Mouse (Mus musculus) hindbrain, embryonic 13.5 days (tissue): ENCODE data around the gene Bcat2. TPM values are rescaled to one million over a fixed set of nuclear protein-coding genes. Genes with fewer than 3 reads are reported as not detected.
A peak's percentile ranks its signal among the peaks of the same experiment; 100 is the strongest.

Source experiments
- ATAC-seq: fragments of 200-750 bp; cut with Nextera tagmentation; 2 replicates; pipeline ENCODE4 v1.8.0; 2017; ENCODE audit warnings: moderate TSS enrichment; ENCODE audit not compliant: low FRiP score
- H3K27ac ChIP-seq: fragments of 300-500 bp; sonication (generic); 2 replicates; pipeline ENCODE4 v1.5.1; 2015; ENCODE audit warnings: inconsistent platforms, mild to moderate bottlenecking, moderate library complexity
- H3K27me3 ChIP-seq: fragments of 300-500 bp; sonication (generic); 2 replicates; pipeline ENCODE4 v1.6.1; 2015; ENCODE audit warnings: mild to moderate bottlenecking, inconsistent platforms
- H3K36me3 ChIP-seq: fragments of 300-500 bp; sonication (generic); 2 replicates; pipeline ENCODE4 v1.6.1; 2015; ENCODE audit warnings: mild to moderate bottlenecking, inconsistent platforms
- H3K4me1 ChIP-seq: fragments of 300-500 bp; sonication (generic); replicated peaks from 2 replicates; pipeline ENCODE4 v1.6.1; 2015; ENCODE audit warnings: inconsistent platforms
- H3K4me2 ChIP-seq: fragments of 300-500 bp; sonication (generic); 2 replicates; pipeline ENCODE4 v1.6.1; 2015; ENCODE audit warnings: inconsistent platforms, mild to moderate bottlenecking, moderate library complexity
- H3K4me3 ChIP-seq: fragments of 300-500 bp; sonication (generic); 2 replicates; pipeline ENCODE4 v1.5.1; 2015; ENCODE audit warnings: mild to moderate bottlenecking, inconsistent platforms
- H3K9ac ChIP-seq: fragments of 300-500 bp; sonication (generic); 2 replicates; pipeline ENCODE4 v1.6.1; 2015; ENCODE audit warnings: mild to moderate bottlenecking, inconsistent platforms
- H3K9me3 ChIP-seq: fragments of 300-500 bp; sonication (generic); 2 replicates; pipeline ENCODE4 v1.6.1; 2016; ENCODE audit warnings: inconsistent platforms
- WGBS: fragments of 180-500 bp; shearing (Covaris S2); methylation state at CpG from one replicate; pipeline ENCODE4 v1.1.7; 2015; 5-methylcytosine and 5-hydroxymethylcytosine counted together
- polyA plus RNA-seq: library from polyadenylated mRNA; unstranded; fragments of >200 nt; fragmentation: Nextera tagmentation; extraction: Ambion mirVana; gene quantifications from 2 replicates; pipeline ENCODE4 v1.2.1, GENCODE M21; 2015

The Bcat2 gene
- polyA plus RNA-seq, 1 experiment from 2014 or later, result 19.8 TPM

DNA sequence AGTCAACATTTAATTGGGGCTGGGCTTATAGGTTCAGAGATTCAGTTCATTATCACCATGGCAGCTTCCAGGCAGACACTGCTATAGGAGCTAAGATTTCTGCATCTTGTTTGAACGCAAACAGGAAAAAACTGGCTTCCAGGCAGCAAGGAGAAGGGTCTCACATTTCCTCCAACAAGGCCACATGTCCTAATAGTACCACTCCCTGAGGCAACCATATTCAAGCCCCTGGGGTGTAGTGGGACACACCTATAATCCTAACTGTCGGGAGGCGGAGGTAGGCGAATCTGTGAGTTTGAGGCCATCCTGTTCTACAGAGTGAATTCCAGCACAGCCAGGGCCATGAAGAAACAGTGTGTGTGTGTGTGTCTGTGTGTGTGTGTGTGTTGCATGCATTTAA lies 25.2 kb downstream of the Bcat2 start:
- Histone ChIP-seq H3K4me3 (no peak overlapping the region), H3K4me2 (no peak overlapping the region), H3K36me3 (no peaks in the 10 kb centered on the region), H3K27ac (no peak overlapping the region), H3K9ac (no peak overlapping the region), H3K4me1 (0 out of 2 replicates have a peak, but pooled peaks cover 3% of the 10 kb centered on the region), H3K9me3 (no peaks in the 10 kb centered on the region), H3K27me3 (no peaks in the 10 kb centered on the region)
- WGBS, result 83% methylated on average over 4 of the region's 4 CpGs
- no peak for ATAC-seq

DNA sequence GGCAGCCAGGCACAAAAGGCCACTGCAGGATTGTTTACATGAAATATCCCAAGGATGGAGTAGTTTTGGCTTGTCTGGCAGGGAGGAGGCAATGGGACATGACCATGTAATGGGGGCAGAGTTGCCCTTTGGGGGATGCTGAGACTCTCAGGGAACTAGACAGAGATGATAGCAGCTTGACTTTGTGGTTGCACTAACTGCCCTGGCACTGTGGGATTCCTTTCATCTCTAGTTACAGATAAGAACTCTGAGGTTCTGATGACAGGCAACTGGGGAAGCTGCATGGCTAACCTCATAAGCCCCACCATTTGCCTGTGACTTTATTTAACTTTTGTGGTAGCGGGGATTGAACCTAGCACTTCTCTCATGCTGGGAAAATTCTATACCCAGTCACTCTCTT lies 26.2 kb downstream of the Bcat2 start:
- H3K27ac ChIP-seq, result no peak overlapping the region
- no peak overlapping the region for H3K4me3 ChIP-seq
- WGBS, result 71% methylated on average over 1 of the region's 1 CpGs
- H3K4me2 ChIP-seq, result no peak overlapping the region
- H3K27me3 ChIP-seq, result no peaks in the 10 kb centered on the region
- ATAC-seq, result no peak
- no peaks in the 10 kb centered on the region for H3K36me3 ChIP-seq
- H3K9ac ChIP-seq, result no peak overlapping the region
- H3K9me3 ChIP-seq, result no peaks in the 10 kb centered on the region
- 0 out of 2 replicates have a peak, but pooled peaks cover 3% of the 10 kb centered on the region for H3K4me1 ChIP-seq

DNA sequence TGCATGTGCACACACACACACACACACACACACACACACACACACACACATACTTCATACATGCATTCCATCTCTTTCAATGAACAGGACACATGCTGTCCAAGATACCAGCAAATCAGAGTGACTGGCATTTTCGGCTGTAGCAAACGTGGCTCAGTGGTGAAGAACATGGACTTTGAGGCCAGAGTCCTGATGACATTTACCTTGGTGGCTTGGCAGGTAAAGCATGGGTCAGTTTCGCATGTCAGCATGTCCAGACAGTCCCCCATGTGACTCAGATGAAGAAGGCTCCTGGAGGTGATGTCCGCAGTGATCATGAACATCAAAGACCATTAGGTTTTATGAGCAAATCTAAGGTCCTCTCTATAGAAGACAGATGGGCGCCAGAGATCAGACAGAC lies 27.1 kb downstream of the Bcat2 start:
- H3K27me3 ChIP-seq, result no peaks in the 10 kb centered on the region
- H3K9me3 ChIP-seq, result no peaks in the 10 kb centered on the region
- no peaks in the 10 kb centered on the region for H3K36me3 ChIP-seq
- ATAC-seq, result no peak
- 0 out of 2 replicates have a peak, but pooled peaks cover 3% of the 10 kb centered on the region for H3K4me1 ChIP-seq
- H3K9ac ChIP-seq, result no peak overlapping the region
- no peak overlapping the region for H3K4me2 ChIP-seq
- no peak overlapping the region for H3K4me3 ChIP-seq
- 86% methylated on average over 5 of the region's 5 CpGs for WGBS
- H3K27ac ChIP-seq, result no peak overlapping the region

DNA sequence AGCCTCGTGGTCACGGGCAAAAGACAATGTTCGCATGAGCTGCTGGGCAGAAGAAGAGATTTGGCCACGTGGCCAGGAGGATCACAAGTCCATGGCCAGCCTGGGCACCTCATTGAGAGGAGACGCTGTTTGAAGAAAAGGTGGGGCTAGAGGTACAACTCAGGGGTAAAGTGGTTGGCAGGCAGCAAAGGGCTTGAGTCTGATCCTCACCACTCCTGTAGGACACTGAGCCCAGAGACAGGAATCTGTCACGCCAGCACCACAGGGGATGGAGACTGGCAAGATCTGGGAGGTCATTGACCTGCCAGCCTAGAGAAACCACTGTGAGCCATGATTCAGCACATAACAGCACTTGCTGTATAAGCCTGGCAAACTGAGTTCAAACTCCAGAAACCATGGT lies 27.6 kb downstream of the Bcat2 start:
- Histone ChIP-seq H3K9me3 (no peaks in the 10 kb centered on the region), H3K4me3 (no peak overlapping the region), H3K36me3 (no peaks in the 10 kb centered on the region), H3K27ac (no peak overlapping the region), H3K4me1 (0 out of 2 replicates have a peak, but pooled peaks cover 3% of the 10 kb centered on the region), H3K4me2 (no peak overlapping the region), H3K9ac (no peak overlapping the region), H3K27me3 (no peaks in the 10 kb centered on the region)
- no peak for ATAC-seq
- WGBS, result 92% methylated on average over 6 of the region's 6 CpGs

DNA sequence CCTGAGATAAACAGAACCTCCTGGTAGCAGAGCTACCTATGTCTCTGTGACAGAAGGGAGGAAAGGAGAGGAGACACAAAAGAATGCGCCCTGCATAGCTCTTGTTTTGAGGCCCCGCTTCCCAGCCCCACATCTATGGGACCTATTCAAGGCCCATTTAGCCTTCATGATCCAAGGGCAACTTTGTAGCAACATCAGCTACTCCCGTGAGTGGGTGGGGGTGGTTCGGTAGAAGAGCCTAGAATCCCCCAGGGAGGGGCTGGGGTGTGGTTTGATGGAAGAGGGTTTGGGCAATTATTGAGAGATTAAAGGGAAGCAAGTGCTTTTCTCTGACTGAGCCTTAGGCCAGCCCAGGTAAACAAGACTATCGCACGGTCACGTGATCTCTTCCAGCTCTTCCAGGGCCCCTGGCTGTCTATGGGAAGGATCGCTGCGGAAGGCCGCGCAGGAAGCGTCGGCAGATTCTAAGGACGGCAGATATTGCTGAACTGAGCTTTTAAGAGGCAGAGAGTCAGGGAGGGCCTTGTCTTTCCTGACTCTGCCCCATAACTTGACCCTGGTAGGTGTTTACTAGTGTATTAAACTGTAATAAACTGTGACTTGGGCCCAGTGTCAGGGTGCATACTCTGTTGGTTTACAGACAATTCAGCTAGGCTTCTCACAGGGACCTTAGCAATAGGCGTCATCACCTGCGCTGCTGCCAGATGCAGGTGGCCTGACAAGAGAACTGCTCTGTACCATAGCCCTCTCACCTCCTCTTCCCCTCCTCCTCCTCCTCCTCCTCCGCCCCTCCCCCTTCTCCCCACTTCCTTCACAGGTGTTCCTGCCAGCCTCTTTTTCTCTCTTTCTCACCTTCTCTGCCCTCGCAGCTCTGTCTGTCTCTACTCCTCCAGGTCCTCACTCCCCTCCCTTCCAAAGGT lies 29.3 kb downstream of the Bcat2 start:
- H3K9ac ChIP-seq, result no peak overlapping the region
- ATAC-seq, result no peak
- no peaks in the 10 kb centered on the region for H3K36me3 ChIP-seq
- no peak overlapping the region for H3K4me2 ChIP-seq
- H3K27ac ChIP-seq, result no peak overlapping the region
- WGBS, result 58% methylated on average over 18 of the region's 18 CpGs
- H3K4me3 ChIP-seq, result no peak overlapping the region
- no peaks in the 10 kb centered on the region for H3K27me3 ChIP-seq
- H3K4me1 ChIP-seq, result 0 out of 2 replicates have a peak, but pooled peaks cover 3% of the 10 kb centered on the region
- no peaks in the 10 kb centered on the region for H3K9me3 ChIP-seq

DNA sequence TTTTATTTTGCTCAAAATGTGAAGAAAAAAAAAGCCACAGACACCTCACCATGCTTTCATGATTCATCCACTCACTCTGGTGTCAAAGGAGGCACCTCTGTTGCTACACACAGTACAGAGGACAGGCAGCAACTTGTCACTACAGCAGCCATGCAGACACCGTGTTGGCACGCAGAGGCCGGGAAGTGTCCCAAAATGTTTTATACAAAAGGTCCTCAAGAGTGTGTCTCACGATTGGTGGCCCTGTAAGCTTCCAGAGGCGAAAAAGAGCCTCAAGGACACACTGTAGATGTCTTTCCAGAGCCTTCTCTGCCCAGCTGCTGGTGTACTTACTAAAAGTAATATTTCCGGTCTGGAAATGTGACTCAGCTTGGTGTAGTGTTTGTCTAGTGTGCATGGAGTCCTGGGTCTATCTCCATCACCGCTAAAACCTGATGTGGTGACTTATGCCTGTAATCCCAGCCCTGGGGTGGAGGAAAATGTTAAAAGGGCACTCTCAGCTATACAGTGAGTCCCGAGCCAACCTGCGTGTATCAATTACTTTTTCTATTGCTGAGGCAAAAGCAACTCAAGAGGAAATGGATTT lies 35.8 kb downstream of the Bcat2 start:
- H3K36me3 ChIP-seq, result no peaks in the 10 kb centered on the region
- H3K4me2 ChIP-seq, result no peak overlapping the region
- no peak overlapping the region for H3K9ac ChIP-seq
- 84% methylated on average over 9 of the region's 9 CpGs for WGBS
- no peak overlapping the region for H3K27ac ChIP-seq
- H3K27me3 ChIP-seq, result no peaks in the 10 kb centered on the region
- H3K4me3 ChIP-seq, result no peak overlapping the region
- no peaks in the 10 kb centered on the region for H3K9me3 ChIP-seq
- ATAC-seq, result no peak
- no peaks in the 10 kb centered on the region for H3K4me1 ChIP-seq

DNA sequence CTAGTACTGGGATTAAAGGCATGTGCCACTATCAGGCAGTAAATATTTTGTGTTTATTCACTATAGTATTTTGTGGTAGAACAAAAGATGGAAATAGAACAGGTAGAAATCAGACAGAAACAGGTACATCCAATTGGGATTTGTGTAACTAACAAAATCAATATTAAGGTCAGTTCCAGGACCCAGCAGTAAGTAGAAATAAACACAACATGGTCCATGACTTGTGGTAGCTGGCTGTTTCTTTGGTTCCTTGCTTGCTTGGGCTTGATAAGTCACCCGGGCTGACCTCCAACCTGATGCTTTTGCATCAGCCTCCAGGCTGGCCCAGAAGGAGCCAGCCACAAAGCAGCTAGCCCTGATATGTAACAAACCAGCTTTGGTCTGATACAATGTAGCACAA lies 39.6 kb downstream of the Bcat2 start:
- 77% methylated on average over 1 of the region's 1 CpGs for WGBS
- Histone ChIP-seq H3K4me3 (no peak overlapping the region), H3K9ac (no peak overlapping the region), H3K4me2 (no peak overlapping the region), H3K27me3 (no peaks in the 10 kb centered on the region), H3K27ac (no peak overlapping the region), H3K36me3 (no peaks in the 10 kb centered on the region), H3K9me3 (no peaks in the 10 kb centered on the region), H3K4me1 (no peaks in the 10 kb centered on the region)
- ATAC-seq, result no peak

DNA sequence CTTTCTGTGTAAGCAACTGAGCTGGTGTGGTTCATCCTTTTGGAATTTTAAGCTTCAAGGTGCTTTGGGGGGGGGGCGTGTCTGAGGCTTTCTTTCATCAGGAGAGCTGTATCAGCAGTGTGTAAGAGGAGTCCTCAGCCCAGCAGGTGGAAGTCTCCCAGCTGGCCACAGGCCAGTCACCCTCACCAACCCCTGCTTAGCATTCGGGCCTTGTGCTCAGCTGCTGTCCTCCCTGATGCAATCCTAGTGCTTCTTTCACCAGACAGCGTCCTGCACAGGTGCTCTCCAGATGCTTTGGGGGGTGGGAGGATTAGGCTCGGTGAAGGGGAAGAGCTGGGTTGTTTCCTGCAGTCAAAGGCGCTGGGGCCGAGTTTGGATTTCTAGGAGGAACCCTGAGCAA lies 46.3 kb downstream of the Bcat2 start:
- WGBS, result 24% methylated on average over 6 of the region's 6 CpGs
- Histone ChIP-seq H3K9me3 (no peaks in the 10 kb centered on the region), H3K27me3 (peaks cover 51% of the 10 kb centered on the region), H3K9ac (no peak overlapping the region), H3K4me2 (no peak overlapping the region), H3K36me3 (no peaks in the 10 kb centered on the region), H3K4me3 (no peak overlapping the region), H3K27ac (no peak overlapping the region), H3K4me1 (peaks cover 10% of the 10 kb centered on the region)
- ATAC-seq, result no peak

DNA sequence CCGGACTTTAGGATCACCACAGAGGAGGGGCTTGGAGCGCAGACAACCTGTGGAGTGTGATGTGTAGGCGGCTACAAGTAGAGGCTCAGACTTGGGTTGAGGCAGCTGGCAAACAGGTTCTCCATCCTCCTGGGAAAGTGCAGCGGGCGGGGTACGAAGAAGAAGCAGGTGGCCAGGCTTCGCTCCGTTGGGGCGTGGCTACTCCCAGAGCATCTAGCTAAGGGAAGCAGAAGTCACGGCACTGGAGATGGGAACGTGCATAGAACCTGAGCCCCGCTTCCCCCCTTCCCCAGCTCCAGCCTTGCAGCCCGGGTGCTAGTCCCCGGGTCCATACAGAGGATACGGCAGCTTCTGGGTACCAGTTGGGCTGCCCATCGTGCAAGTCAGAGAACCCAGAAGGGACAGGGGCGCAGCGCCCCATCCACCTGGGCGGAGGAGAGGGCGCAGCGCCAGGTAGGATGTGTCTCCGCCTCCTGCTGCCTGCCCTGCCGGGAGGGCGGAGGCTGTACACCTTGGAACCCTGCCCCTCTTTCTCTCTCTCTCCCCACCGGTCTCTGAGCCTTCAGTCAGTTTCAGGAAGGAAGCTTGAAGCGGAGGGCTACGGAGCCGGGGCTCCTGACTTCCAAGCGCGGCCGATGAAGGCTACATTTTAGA lies 47.2 kb downstream of the Bcat2 start, which contains the start of gene Fut1:
Gene Fut1 (plus strand): TSS at position 248 of the 654 bp plus-strand sequence.
- no peak for ATAC-seq
- peaks cover 10% of the 10 kb centered on the region for H3K4me1 ChIP-seq
- H3K4me2 ChIP-seq, result peak within 1 kb of the TSS; percentile 22
- peaks cover 51% of the 10 kb centered on the region for H3K27me3 ChIP-seq
- WGBS, result 10% methylated on average over 31 of the region's 31 CpGs
- H3K9ac ChIP-seq, result peak within 1 kb of the TSS; percentile 46
- no peaks in the 10 kb centered on the region for H3K9me3 ChIP-seq
- peak within 1 kb of the TSS; percentile 19; the same call in 1 of the 2 replicates for H3K4me3 ChIP-seq
- no peak within 1 kb of the TSS for H3K27ac ChIP-seq
- no peaks in the 10 kb centered on the region for H3K36me3 ChIP-seq

DNA sequence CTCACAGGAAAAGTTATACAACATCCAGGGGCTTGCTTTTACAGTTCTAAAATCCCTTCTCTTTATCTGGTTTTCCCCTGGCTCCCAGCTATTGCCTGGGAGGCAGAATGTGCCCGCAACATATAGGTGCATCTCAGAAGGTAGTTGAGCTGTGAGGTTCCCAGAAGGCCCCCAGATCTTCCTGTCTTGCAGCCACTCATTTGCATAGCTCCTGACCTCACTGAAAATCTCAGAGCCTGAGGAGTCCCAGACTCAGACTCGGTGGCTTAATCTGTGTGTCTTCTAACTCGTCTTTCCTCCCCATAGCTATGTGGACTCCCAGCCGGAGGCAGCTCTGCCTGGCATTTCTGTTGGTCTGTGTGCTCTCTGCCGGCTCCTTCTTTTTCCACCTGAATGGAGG lies 48.4 kb downstream of the Bcat2 start:
- Histone ChIP-seq H3K27me3 (peaks cover 51% of the 10 kb centered on the region), H3K4me3 (no peak overlapping the region), H3K4me2 (no peak overlapping the region), H3K36me3 (no peaks in the 10 kb centered on the region), H3K9ac (no peak overlapping the region), H3K9me3 (no peaks in the 10 kb centered on the region), H3K27ac (no peak overlapping the region), H3K4me1 (peaks cover 10% of the 10 kb centered on the region)
- WGBS, result 85% methylated on average over 5 of the region's 5 CpGs
- ATAC-seq, result no peak

DNA sequence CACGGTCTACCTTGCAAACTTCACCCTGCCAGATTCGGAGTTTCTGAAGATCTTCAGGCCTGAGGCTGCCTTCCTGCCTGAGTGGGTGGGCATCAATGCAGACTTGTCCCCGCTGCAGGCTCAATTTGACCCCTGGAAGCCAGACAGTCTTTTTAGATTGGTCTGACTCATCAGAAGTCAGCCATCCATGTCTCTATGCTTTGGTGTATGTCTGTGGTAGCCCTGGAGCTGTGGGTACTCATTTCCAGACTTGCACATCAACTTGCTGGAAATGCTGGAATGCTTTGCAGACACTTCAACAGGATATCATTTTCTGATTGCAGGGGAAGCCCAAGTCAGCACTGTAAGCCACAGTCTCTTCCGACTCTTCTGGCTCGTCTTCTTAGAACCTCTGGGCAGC lies 49.6 kb downstream of the Bcat2 start:
- Histone ChIP-seq H3K4me2 (no peak overlapping the region), H3K27ac (no peak overlapping the region), H3K4me1 (peaks cover 10% of the 10 kb centered on the region), H3K27me3 (peaks cover 52% of the 10 kb centered on the region), H3K9ac (no peak overlapping the region), H3K4me3 (no peak overlapping the region), H3K9me3 (no peaks in the 10 kb centered on the region), H3K36me3 (no peaks in the 10 kb centered on the region)
- WGBS, result 93% methylated on average over 5 of the region's 5 CpGs
- ATAC-seq, result no peak

DNA sequence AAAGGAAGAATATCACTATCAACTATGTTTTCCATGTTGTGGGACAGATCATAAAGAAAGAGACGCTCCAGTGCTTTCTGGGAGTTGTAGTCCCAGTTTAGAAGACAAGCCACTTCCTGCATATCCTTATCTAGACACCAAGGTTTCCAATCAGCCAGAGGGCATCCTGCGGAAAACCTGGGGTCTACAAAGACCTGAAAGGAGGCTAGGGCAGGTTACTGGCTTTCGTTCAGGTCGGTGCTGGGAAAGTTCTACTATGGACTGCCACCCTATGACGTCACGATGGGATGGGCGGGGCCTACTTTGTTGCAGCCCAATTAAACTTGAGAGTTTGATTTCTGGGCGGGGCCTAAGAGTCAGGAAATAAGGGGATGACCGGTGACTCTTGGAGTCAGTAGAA lies 51.5 kb downstream of the Bcat2 start, which contains the start of gene Izumo1:
Gene Izumo1 (plus strand): TSS at position 369 of the 400 bp plus-strand sequence.
- Histone ChIP-seq H3K27ac (no peak within 1 kb of the TSS), H3K36me3 (no peaks in the 10 kb centered on the region), H3K9ac (no peak within 1 kb of the TSS), H3K4me3 (no peak within 1 kb of the TSS), H3K4me2 (no peak within 1 kb of the TSS), H3K9me3 (no peaks in the 10 kb centered on the region), H3K4me1 (peaks cover 8% of the 10 kb centered on the region), H3K27me3 (peaks cover 47% of the 10 kb centered on the region)
- 32% methylated on average over 9 of the region's 9 CpGs for WGBS
- ATAC-seq, result no peak
